Mouse (Mus musculus): ENCODE data around the gene Trub2.

DNA sequence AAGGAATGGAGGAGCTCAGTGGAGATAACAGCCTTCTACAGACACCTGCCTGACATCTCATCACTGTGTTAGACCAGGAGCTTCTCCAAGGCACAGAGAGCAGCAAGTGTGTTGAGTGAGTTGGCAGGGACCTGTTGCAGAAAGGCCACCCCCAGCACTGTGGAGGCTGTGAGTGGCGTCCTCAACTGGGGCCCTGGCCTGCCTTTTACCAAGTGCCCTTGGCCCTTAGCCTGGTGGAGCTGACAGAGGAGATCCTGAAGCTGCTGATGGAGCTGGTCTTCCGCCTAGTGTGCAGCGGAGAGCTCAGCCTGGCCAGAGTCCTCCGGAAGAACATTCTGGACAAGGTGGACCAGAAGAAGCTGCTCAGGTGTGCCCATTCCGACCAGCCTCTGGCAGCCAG, 55.0 kb downstream of the Trub2 start:
- no peak for TF ChIP-seq POLR2A (IDR thresholded peaks at IDR 0.05; ENCODE audit: control insufficient read depth, low read depth, low read length)
- TF ChIP-seq CTCF (IDR thresholded peaks at IDR 0.05; ENCODE audit: control insufficient read depth, insufficient read depth, insufficient replicate concordance, low read depth, low read length), result no peak

Data from testis, adult 2 months (tissue).